Mouse (Mus musculus) layer of hippocampus, adult 11-12 months (tissue): Measurements from ENCODE around the gene 4933402J07Rik.

Experiments
- DNase-seq: peaks from one replicate; pipeline ENCODE4 v3.0.0; 2022; ENCODE audit warnings: low spot score

The 4933402J07Rik gene

GRCm38 (mm10) chr8:87621181-87621580, 57.5 kb downstream of the 4933402J07Rik start:
- no peak for DNase-seq

- no peak for DNase-seq
Measured at GRCm38 (mm10) chr8:87629656-87630055, 66.0 kb downstream of the 4933402J07Rik start.

GRCm38 (mm10) chr8:87631776-87632175, 68.1 kb downstream of the 4933402J07Rik start:
- DNase-seq = no peak

DNA sequence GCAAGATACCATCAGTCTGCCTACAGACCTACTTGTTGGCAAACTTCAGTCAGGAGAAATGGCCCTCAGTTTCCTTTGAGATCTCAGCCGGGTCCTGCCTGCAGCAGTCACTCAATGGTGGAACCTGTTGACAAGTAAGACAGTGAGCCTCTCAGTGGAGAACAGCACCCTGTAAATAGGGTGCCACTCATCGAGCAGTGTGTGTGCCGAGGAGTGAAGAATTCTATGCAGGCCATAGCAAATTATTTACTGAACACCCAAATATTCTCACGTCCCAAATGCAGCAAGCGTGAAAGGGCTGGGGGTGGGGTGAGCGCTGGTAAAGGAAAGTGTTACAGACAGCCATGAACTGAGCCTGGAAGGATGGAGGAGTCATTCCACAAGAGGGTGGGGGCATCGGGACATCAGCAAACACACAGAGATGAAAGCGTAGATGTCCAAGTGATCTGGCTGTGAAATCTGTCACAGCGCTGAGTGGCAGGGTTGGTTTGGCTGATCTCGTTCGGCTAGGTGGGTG, 72.6 kb downstream of the 4933402J07Rik start:
- no peak for DNase-seq
